Mouse (Mus musculus): ENCODE data around the gene Tspear. TPM values are rescaled to one million over a fixed set of nuclear protein-coding genes. Genes with fewer than 3 reads are reported as not detected.
"Not testable (repeated sequence)": the region's sequence is repeated elsewhere in the genome, so short reads cannot be mapped to it uniquely, and the experiment has no call there.

The Tspear gene
- total RNA-seq, 2 experiments from 2014 or later = not detected

- DNase-seq = no peak
Measured at GRCm38 (mm10) chr10:77794976-77795375, 108.6 kb downstream of the Tspear start, which contains the start of gene Gm9639. Gm9639 (minus strand) TSS chr10:77795076.

GRCm38 (mm10) chr10:77797677-77798076, 111.3 kb downstream of the Tspear start:
- no peak for DNase-seq

- not testable (repeated sequence) for DNase-seq
Measured at GRCm38 (mm10) chr10:77798164-77798920, 112.0 kb downstream of the Tspear start.

- no peak for DNase-seq
Measured at GRCm38 (mm10) chr10:77798921-77799508, 112.6 kb downstream of the Tspear start, which contains the start of gene Gm19668. Gm19668 (minus strand) TSS chr10:77799133.

GRCm38 (mm10) chr10:77804095-77804494, 117.7 kb downstream of the Tspear start:
- no peak for DNase-seq

- no peak for DNase-seq
Measured at GRCm38 (mm10) chr10:77811743-77812142, 125.4 kb downstream of the Tspear start, which contains the start of gene Gm9507. Gm9507 (minus strand) TSS chr10:77811843.

GRCm38 (mm10) chr10:77814382-77814781, 128.0 kb downstream of the Tspear start, which contains the start of gene Gm2696:
Gm2696 (plus strand) TSS chr10:77814682.
- DNase-seq = no peak

GRCm38 (mm10) chr10:77815514-77815913, 129.1 kb downstream of the Tspear start:
- DNase-seq = no peak

- DNase-seq = no peak
Measured at GRCm38 (mm10) chr10:77818523-77818922, 132.2 kb downstream of the Tspear start.

- DNase-seq = no peak
Measured at GRCm38 (mm10) chr10:77819203-77819602, 132.8 kb downstream of the Tspear start.

- no peak for DNase-seq
Measured at GRCm38 (mm10) chr10:77826951-77827350, 140.6 kb downstream of the Tspear start, which contains the start of gene Krtap10-4. Krtap10-4 (minus strand) TSS chr10:77827095.

- no peak for DNase-seq
Measured at GRCm38 (mm10) chr10:77835647-77836046, 149.3 kb downstream of the Tspear start, which contains the start of gene Krtap10-10. Krtap10-10 (plus strand) TSS chr10:77835947.

- no peak for DNase-seq
Measured at GRCm38 (mm10) chr10:77839006-77839405, 152.6 kb downstream of the Tspear start.

GRCm38 (mm10) chr10:77846503-77846902, 160.1 kb downstream of the Tspear start, which contains the start of gene Gm36176:
Gm36176 (plus strand) TSS chr10:77846803.
- no peak for DNase-seq

- DNase-seq = no peak
Measured at GRCm38 (mm10) chr10:77846961-77847360, 160.6 kb downstream of the Tspear start.

GRCm38 (mm10) chr10:77847538-77847937, 161.2 kb downstream of the Tspear start:
- DNase-seq = no peak

GRCm38 (mm10) chr10:77852559-77852958, 166.2 kb downstream of the Tspear start, which contains the start of gene Gm10318:
Gm10318 (plus strand) TSS chr10:77852859.
- no peak for DNase-seq

- no peak for DNase-seq
Measured at GRCm38 (mm10) chr10:77861675-77862074, 175.3 kb downstream of the Tspear start, which contains the start of gene Gm3285. Gm3285 (plus strand) TSS chr10:77861975.

GRCm38 (mm10) chr10:77864067-77864761, 177.8 kb downstream of the Tspear start:
- DNase-seq = no peak

GRCm38 (mm10) chr10:77864762-77865143, 178.4 kb downstream of the Tspear start:
- no peak for DNase-seq

GRCm38 (mm10) chr10:77867546-77867945, 181.2 kb downstream of the Tspear start:
- no peak for DNase-seq

GRCm38 (mm10) chr10:77869651-77870050, 183.3 kb downstream of the Tspear start:
- DNase-seq = no peak

- peak; percentile 35 to 41 for DNase-seq
Measured at GRCm38 (mm10) chr10:77878985-77879384, 192.6 kb downstream of the Tspear start.

Data from layer of hippocampus, postnatal 36 days (tissue).